Mouse (Mus musculus): ENCODE measurements around the gene Asb10. TPM values are rescaled to one million over a fixed set of nuclear protein-coding genes. Genes with fewer than 3 reads are reported as not detected.
A peak's percentile ranks its signal among the peaks of the same experiment; 100 is the strongest.

Gene Asb10
- total and polyA plus RNA-seq, 3 experiments: 0.12 to 0.32 TPM; not detected in 1

DNA sequence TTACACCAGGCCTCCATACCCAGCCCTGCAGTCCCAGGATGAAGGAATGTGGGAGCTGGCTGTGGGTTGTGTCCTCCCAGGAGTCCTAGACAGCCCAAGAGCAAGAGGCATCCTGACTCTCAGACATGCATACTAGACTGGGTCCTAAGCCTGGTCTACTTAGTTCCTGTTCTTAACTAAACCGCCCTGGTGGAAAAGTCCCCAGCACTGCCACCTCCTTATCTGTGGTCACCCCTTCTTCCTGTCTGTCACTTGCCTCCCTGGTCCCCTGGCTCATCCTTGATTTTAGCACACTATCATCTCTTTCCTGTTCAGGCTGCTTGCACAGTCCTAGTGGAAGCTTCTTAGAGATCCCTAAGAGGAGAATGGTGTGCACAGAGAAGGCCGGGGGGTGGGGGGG lies 35.3 kb downstream of the Asb10 start (continued):
- TF ChIP-seq UBTF (IDR thresholded peaks at IDR 0.05; ENCODE audit: borderline replicate concordance, insufficient read depth, low read depth, low read length) (no peak), GABPA (IDR thresholded peaks at IDR 0.05; ENCODE audit: low read depth, low read length) (no peak), ZNF384 (IDR thresholded peaks at IDR 0.05; ENCODE audit: low read depth, low read length) (no peak), ZMIZ1 (IDR thresholded peaks at IDR 0.05; ENCODE audit: low read depth, low read length) (no peak), NRF1 (IDR thresholded peaks at IDR 0.05; ENCODE audit: insufficient read depth, low read depth, low read length, poor library complexity, severe bottlenecking) (no peak), ELF1 (IDR thresholded peaks at IDR 0.05; ENCODE audit: low read depth, low read length) (peak; percentile 73), MYC (IDR thresholded peaks at IDR 0.05; ENCODE audit: low read depth, low read length) (peak; percentile 53; the same call in 1 of the 2 replicates), MEF2A (IDR thresholded peaks at IDR 0.05; ENCODE audit: extremely low read depth, insufficient replicate concordance, low read depth, low read length, poor library complexity, severe bottlenecking) (no peak), SIN3A (IDR thresholded peaks at IDR 0.05; ENCODE audit: low read length) (peak; percentile 44; the same call in 1 of the 2 replicates), NELFE (IDR thresholded peaks at IDR 0.05; ENCODE audit: low read depth, low read length) (no peak), E2F4 (IDR thresholded peaks at IDR 0.05; ENCODE audit: borderline replicate concordance, low read depth, low read length) (no peak), GATA1 (IDR thresholded peaks at IDR 0.05; ENCODE audit: low read depth, low read length) (peak; percentile 93), MAFK (IDR thresholded peaks at IDR 0.05; ENCODE audit: borderline replicate concordance, low read depth, low read length) (no peak), ZC3H11A (IDR thresholded peaks at IDR 0.05; ENCODE audit: low read depth, low read length) (no peak)

DNA sequence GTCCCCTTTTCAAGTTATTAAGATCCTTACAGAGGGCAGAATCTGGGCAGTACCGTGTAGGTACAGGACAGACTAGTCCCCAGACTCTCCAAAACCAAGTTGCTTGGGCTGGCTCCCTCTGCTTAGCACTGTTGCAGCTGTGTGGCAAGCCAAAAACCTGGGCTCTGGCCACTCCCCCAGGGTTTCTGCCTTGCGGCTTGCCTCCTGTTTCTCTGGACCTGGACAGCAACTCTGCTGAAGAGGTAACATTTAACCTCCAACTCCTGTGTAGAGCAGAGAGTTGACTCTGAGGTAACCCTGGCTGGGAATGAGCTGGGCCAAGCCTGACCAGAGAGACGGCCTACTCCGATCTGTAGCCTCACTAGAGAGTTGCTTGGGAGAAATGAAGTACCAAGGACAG lies 38.0 kb downstream of the Asb10 start:
- Histone ChIP-seq H3K9me3 (replicated peaks; ENCODE audit: insufficient read depth, low read length) (no peaks in the 10 kb centered on the region), H3K27ac (ENCODE audit: control insufficient read depth, low read depth, low read length) (no peak overlapping the region), H3K4me1 (ENCODE audit: control insufficient read depth in 1 of 2, insufficient read depth in 2 of 2, low read length in 2 of 2) (peaks cover 8 to 19% of the 10 kb centered on the region in 2 experiments), H3K27me3 (ENCODE audit: control insufficient read depth in 1 of 2, insufficient read depth in 2 of 2, low read length in 2 of 2) (no peaks in the 10 kb centered on the region), H3K9ac (ENCODE audit: control insufficient read depth, low read depth, low read length, poor library complexity, severe bottlenecking) (no peak overlapping the region), H3K79me2 (ENCODE audit: control insufficient read depth, insufficient read depth, low read length, poor library complexity) (no peaks in the 10 kb centered on the region), H3K4me3 (ENCODE audit: control insufficient read depth in 1 of 2, insufficient read depth in 1 of 2, low read depth in 2 of 2, low read length in 2 of 2) (no peak overlapping the region), H3K36me3 (ENCODE audit: control insufficient read depth in 1 of 2, insufficient read depth in 2 of 2, low read length in 2 of 2) (peaks cover 7 to 12% of the 10 kb centered on the region in 2 experiments)
- TF ChIP-seq TAL1 (IDR thresholded peaks at IDR 0.05; ENCODE audit: low read length) (no peak), ZNF384 (IDR thresholded peaks at IDR 0.05; ENCODE audit: low read depth, low read length) (no peak), RAD21 (IDR thresholded peaks at IDR 0.05; ENCODE audit: low read depth, low read length) (no peak), POLR2AphosphoS5 (IDR thresholded peaks at IDR 0.05; ENCODE audit: borderline replicate concordance, low read depth, low read length) (no peak), KAT2A (conservative IDR thresholded peaks at IDR 0.05; ENCODE audit: low read depth, low read length) (no peak), MEF2A (IDR thresholded peaks at IDR 0.05; ENCODE audit: extremely low read depth, insufficient replicate concordance, low read depth, low read length, poor library complexity, severe bottlenecking) (no peak), POLR2A (IDR thresholded peaks at IDR 0.05; ENCODE audit: control insufficient read depth in 1 of 2, insufficient read depth in 1 of 2, low read depth in 1 of 2, low read length in 2 of 2, poor library complexity in 1 of 2) (no peak), POLR2AphosphoS2 (IDR thresholded peaks at IDR 0.05; ENCODE audit: low read length) (no peak), MXI1 (IDR thresholded peaks at IDR 0.05; ENCODE audit: low read depth, low read length) (no peak), MAX (IDR thresholded peaks at IDR 0.05; ENCODE audit: low read length) (no peak), RCOR1 (IDR thresholded peaks at IDR 0.05; ENCODE audit: low read depth, low read length) (no peak)
- no peak for DNase-seq (ENCODE audit: low read depth, low spot score)
